Mouse (Mus musculus) left cerebral cortex, postnatal 4 days (tissue): ENCODE measurements around the gene Kmt5b. TPM values are rescaled to one million over a fixed set of nuclear protein-coding genes. Genes with fewer than 3 reads are reported as not detected.
A peak's percentile ranks its signal among the peaks of the same experiment; 100 is the strongest.

Experiments
- DNase-seq: peaks from one replicate; pipeline ENCODE4 v3.0.0-alpha.2; 2022
- intact Hi-C: fragments of 180-260 bp; cut with DNase I; formaldehyde crosslinking; loops from one replicate; pipeline ENCODE4 v1.15.1; 2025
- total RNA-seq, 2 experiments: library from RNA; stranded (reverse); gene quantifications; 2 replicates each; pipeline ENCODE4 v1.2.3; 2021

Gene Kmt5b
- total RNA-seq, 2 experiments from 2014 or later, result 89.1 to 90.7 TPM

- intact Hi-C loops, result no loop called here
- DNase-seq, result no peak
These were observed 73.5 kb downstream of the Kmt5b start for GRCm38 (mm10) chr19:3840685-3841084.

- DNase-seq, result no peak
- intact Hi-C loops, result no loop called here
These were observed 75.3 kb downstream of the Kmt5b start for GRCm38 (mm10) chr19:3842359-3843148.

DNA sequence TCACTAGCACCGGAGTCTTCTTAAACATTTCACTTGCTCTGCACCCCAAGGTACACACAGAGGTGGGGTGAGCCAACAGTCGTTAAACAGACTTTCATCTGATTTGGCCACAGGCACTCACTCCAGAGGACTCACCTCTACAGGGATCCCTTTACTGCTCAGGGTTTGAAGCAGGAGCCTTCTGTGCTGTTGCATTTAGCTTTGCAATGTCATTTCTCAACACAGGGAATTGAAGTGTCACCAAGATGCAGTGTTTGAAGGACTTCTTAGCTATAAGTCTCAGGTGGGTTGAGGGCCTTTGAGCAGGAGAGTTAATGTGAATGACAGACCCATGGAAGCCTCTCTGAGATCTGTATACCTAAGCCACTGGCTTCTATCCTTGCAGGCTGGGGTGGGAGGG, 76.4 kb downstream of the Kmt5b start:
- no peak for DNase-seq
- intact Hi-C loops, result no loop called here

GRCm38 (mm10) chr19:3844836-3845235, 77.6 kb downstream of the Kmt5b start:
- intact Hi-C loops, result no loop called here
- no peak for DNase-seq

DNA sequence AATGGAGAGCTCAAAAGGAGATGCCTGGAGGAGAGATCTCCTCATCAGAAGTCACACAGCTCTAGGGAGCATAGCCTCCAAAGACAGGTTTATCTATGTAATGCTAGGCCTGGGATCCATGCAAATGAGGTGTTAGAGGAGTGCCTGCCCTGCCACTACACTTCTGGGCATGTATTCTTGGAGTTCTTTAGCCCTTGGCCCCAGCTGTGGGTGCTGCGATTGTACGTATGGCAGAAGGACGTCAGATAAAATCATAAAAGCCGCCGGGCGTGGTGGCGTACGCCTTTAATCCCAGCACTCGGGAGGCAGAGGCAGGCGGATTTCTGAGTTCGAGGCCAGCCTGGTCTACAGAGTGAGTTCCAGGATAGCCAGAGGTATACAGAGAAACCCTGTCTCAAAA, 78.1 kb downstream of the Kmt5b start:
- no peak for DNase-seq
- intact Hi-C loops, result no loop called here

DNA sequence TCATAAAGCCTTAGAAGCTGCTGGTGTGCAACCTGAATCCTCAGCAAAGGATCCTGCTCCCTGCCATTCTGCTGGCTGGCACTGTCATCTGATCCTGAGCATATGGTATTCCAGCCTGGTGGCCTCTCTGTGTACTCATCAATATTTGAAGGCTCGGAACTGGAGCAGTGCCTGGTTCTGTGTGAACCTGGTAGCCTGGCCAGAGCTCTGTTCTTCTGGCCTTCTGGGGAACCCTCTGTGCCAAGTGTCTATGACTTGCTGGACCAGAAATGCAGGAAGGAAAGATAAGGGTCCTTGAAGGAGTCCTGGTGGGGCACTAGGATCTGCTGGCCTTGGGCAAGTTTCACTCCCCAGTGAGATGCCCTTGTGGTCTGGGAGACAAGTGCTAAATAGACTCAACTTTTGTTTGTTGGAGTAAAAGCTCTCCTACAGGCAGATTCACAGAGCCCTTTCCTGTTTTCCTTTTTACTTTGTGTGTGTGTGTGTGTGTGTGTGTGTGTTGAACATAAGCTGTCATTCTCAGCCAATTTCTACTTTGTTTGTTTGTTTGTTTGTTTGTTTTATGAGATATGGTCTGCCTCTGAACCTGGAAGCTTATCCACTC, 78.7 kb downstream of the Kmt5b start:
- intact Hi-C loops, result no loop called here
- peak; percentile 60 for DNase-seq

GRCm38 (mm10) chr19:3846676-3847604, 79.7 kb downstream of the Kmt5b start:
- no peak for DNase-seq
- intact Hi-C loops, result no loop called here

GRCm38 (mm10) chr19:3847711-3848110, 80.5 kb downstream of the Kmt5b start:
- intact Hi-C loops, result no loop called here
- DNase-seq, result no peak

- intact Hi-C loops, result no loop called here
- no peak for DNase-seq
These were observed 81.1 kb downstream of the Kmt5b start for GRCm38 (mm10) chr19:3848207-3848808.

- intact Hi-C loops, result no loop called here
- DNase-seq, result no peak
These were observed 82.0 kb downstream of the Kmt5b start for GRCm38 (mm10) chr19:3849251-3849650.

GRCm38 (mm10) chr19:3850076-3850475, 82.9 kb downstream of the Kmt5b start:
- intact Hi-C loops, result no loop called here
- DNase-seq, result no peak

DNA sequence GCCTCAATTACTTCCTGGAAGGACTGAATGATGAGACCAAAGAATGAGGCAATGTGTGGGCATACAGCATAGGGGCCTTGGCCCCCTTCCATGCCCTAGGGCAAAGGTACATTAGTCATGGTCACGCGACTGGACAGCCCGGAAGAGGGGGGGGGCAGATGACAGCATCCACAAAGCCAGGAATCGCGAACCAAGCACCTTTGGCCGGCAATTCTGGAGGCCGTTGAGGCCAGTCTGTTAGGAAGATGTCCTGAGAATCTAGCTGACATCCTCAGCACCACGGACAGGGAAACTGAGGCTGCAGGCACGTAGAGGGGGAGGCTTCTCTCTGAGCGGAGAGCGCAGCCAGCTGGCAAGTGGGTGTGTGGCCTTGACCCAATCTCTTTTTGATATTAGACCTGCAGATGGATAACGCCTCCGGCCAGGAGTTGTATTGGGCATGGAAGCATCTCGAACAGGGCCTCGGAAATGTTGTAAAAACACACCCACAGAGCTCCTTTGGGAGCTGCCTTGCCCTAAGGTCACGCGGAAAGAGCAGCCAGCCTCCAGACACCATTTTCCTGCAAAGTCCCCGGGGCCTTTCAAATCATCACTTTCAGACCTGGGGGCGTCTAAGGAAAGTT, 83.7 kb downstream of the Kmt5b start:
- intact Hi-C loops, result no loop called here
- peak; percentile 72 for DNase-seq

DNA sequence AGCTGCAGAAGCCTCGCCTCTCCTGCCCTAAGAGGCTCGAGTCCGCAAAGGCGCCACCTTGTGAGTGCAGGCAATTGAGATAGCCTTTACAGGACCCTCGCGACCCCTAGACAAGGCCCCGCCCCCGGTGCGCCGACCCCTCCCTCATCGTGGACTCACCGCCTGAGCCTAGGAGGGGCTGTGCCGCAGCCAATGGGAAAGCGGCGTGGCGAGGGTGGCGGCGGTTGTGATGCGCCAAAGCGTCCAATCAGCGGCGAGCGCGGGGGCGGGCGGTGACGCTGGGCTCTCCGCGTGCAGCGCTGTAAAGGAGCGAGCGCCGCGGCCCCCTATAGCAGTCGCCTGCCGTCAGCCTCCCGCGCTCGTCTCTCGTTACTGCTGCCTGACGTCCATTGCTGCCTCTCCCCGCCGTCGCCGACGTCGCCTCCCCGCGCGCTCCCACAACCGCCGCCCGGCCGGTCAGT, 84.3 kb downstream of the Kmt5b start, which contains the start of gene Chka:
Chka (plus strand) TSS at position 272 of the 461 bp plus-strand sequence.
- intact Hi-C loops, result no loop called here

DNA sequence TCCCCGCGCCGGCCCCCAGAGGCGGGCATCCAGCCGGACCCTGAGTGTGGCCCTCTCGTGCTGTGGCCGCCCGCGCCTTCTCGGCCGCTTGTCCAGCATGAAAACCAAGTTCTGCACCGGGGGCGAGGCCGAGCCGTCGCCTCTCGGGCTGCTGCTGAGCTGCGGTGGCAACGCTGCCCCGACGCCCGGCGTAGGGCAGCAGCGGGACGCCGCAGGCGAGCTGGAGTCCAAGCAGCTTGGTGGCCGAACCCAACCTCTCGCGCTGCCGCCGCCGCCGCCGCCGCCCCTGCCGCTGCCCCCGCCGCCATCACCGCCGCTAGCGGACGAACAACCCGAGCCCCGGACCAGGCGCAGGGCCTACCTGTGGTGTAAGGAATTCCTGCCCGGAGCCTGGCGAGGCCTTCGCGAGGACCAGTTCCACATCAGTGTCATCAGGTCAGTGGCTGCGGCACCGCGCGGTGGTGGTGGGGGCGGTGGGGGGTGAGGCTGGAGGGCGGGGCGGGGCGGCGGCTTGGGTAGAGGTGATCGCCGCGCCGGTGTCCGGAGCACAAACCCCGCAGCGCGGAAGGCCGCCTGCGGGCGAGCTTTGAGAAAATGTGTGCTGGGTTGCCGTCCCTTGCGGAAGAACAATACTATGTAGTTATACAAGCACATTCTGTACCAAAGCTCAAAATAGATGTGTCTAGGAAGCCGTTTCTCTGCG, 84.9 kb downstream of the Kmt5b start:
- peak; percentile 58 for DNase-seq
- intact Hi-C loops, result no loop called here

More for the DNA sequence above, 84.3 kb downstream of the Kmt5b start, which contains the start of gene Chka:
- DNase-seq, result peak; percentile 99

GRCm38 (mm10) chr19:3853121-3853520, 85.9 kb downstream of the Kmt5b start:
- intact Hi-C loops, result no loop called here
- DNase-seq, result no peak

GRCm38 (mm10) chr19:3853891-3854290, 86.7 kb downstream of the Kmt5b start:
- peak; percentile 37 for DNase-seq
- intact Hi-C loops, result no loop called here

GRCm38 (mm10) chr19:3855091-3855490, 87.9 kb downstream of the Kmt5b start:
- intact Hi-C loops, result no loop called here
- DNase-seq, result no peak

DNA sequence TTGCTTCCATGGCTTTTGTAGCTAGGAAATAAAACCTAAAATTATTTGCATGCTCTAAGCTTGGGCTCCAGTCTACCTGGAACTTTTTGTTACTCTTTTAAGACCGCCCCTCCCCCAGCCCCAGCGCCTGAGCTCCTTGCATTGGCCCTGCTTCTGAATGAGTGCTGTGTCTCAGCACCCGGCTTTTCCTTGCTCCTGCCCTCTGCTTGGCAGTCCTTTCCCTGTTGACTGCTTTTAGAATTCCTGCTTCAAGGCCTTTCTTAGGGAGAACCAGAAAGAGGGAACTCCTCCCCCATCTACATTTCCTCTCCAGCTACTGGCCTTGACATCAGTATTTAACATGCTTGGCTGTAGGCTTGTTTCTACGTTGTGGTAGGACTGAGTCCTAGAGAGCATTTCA, 88.4 kb downstream of the Kmt5b start:
- DNase-seq, result peak; percentile 21
- intact Hi-C loops, result no loop called here

DNA sequence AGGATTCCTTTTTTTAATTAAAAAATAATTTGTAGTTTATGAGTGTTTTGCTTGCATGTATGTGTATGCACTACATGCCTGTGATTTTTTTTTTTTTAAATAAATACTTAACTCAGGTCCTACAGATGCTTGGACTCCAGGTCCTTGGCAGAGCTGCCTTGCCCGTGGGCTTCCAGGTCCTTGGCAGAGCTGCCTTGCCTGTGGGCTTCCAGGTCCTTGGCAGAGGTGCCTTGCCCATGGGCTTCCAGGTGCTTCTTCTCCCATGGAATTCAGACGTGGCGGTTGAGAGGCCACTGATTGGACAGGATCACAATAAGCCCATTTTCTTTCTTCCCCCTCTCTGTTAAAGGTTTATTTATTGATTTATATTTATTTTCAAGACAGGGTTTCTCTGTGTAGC, 90.0 kb downstream of the Kmt5b start:
- intact Hi-C loops, result no loop called here
- peak; percentile 18 for DNase-seq

DNA sequence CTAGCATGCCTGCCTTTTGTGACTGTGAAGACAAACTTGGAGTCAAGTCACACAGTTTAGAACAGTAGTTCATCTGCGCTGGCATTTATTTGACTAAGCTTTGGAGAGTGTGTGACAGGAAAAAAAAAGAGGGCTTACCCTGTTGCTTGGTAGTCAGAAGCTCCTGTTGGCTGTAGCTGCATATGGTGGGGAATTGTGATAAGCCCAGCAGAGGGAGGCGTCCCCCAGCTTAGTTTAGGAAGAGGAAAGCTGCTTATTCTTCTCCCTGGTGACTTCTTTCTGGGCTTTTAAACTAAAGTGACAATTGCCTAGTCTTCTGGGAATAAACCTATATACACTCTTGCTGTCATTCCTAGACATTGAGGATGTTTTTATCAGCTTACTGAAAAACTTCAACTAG, 95.5 kb downstream of the Kmt5b start:
- no peak for DNase-seq
- intact Hi-C loops, result no loop called here
